Mouse (Mus musculus) CH12.LX (cell line): ENCODE measurements at regions not wholly inside any gene's neighbourhood (a gene's known extent, or its start where the extent isn't known, plus 50 kb on each side); places are given as distances from the start of the nearest gene placed in this dataset.

Experiments
- ELF1 ChIP-seq: IDR thresholded peaks from 2 replicates; pipeline ENCODE4 v1.6.1; 2014; ENCODE audit warnings: low read depth, mild to moderate bottlenecking, inconsistent platforms, low read length, improper control_type of control experiment
- EP300 ChIP-seq: IDR thresholded peaks from 2 replicates; pipeline ENCODE4 v1.6.1; 2011; ENCODE audit warnings: low read length, improper control_type of control experiment
- MAZ ChIP-seq: IDR thresholded peaks from 2 replicates; pipeline ENCODE4 v1.6.1; 2012; ENCODE audit warnings: low read depth, mild to moderate bottlenecking, inconsistent platforms, low read length, improper control_type of control experiment, moderate library complexity
- MEF2A ChIP-seq: IDR thresholded peaks from 2 replicates; pipeline ENCODE4 v1.6.1; 2014; ENCODE audit warnings: low read depth, mild to moderate bottlenecking, inconsistent platforms, low read length, improper control_type of control experiment, borderline replicate concordance
- POLR2A ChIP-seq: IDR thresholded peaks from 2 replicates; pipeline ENCODE4 v1.6.1; 2011; ENCODE audit warnings: low read depth, mild to moderate bottlenecking, improper control_type of control experiment, low read length

DNA sequence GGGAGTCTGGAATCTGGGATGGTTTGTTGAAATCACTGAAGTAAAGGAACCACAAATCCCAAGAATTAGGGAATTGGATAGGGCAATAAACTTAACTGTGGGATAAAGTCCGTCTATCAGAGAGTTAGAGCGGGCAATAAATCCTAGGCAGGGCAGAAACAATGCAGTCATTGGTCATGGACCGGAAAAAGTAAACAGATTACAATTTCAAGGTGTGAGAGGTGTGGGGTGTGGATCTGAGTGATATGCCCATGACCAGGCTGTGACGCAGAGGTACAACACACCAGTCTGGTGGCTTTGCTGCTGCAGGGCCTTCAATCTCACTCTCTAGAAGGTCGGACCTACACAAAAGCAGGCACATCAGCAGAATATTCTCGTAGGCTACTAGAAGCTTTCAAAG, 206.1 kb upstream of the Klf14 start:
- TF ChIP-seq EP300 = no peak
- no peak for TF ChIP-seq MAZ
- TF ChIP-seq POLR2A = no peak
- TF ChIP-seq MEF2A = no peak
- TF ChIP-seq ELF1 = no peak
